Mouse (Mus musculus) forebrain, embryonic 16.5 days (tissue): ENCODE measurements around the gene Ripor2. TPM values are rescaled to one million over a fixed set of nuclear protein-coding genes. Genes with fewer than 3 reads are reported as not detected.

Experiments used
- ATAC-seq: fragments of 200-750 bp; cut with Nextera tagmentation; 2 replicates; pipeline ENCODE4 v1.8.0; 2017; ENCODE audit warnings: mild to moderate bottlenecking, moderate library complexity
- H3K27ac ChIP-seq: fragments of 300-500 bp; sonication (generic); 2 replicates; pipeline ENCODE4 v1.5.1; 2014; ENCODE audit warnings: low read length, control low read depth
- H3K27me3 ChIP-seq: fragments of 300-500 bp; sonication (generic); replicated peaks from 2 replicates; pipeline ENCODE4 v1.6.1; 2014; ENCODE audit warnings: low read length; ENCODE audit not compliant: control insufficient read depth, insufficient read depth
- H3K36me3 ChIP-seq: fragments of 300-500 bp; sonication (generic); 2 replicates; pipeline ENCODE4 v1.6.1; 2014; ENCODE audit not compliant: control insufficient read depth, insufficient read depth
- H3K4me1 ChIP-seq: fragments of 300-500 bp; sonication (generic); replicated peaks from 2 replicates; pipeline ENCODE4 v1.6.1; 2014; ENCODE audit warnings: low read length; ENCODE audit not compliant: control insufficient read depth, insufficient read depth
- H3K4me2 ChIP-seq: fragments of 300-500 bp; sonication (generic); 2 replicates; pipeline ENCODE4 v1.6.1; 2014; ENCODE audit warnings: mild to moderate bottlenecking, low read length, control low read depth
- H3K4me3 ChIP-seq: fragments of 300-500 bp; sonication (generic); replicated peaks from 2 replicates; pipeline ENCODE4 v1.5.1; 2014; ENCODE audit warnings: mild to moderate bottlenecking, low read length, control low read depth
- H3K9ac ChIP-seq: fragments of 300-500 bp; sonication (generic); replicated peaks from 2 replicates; pipeline ENCODE4 v1.6.1; 2014; ENCODE audit warnings: low read depth, low read length, control low read depth
- H3K9me3 ChIP-seq: fragments of 300-500 bp; sonication (generic); 2 replicates; pipeline ENCODE4 v1.6.1; 2016; ENCODE audit warnings: low read length; ENCODE audit not compliant: control insufficient read depth
- WGBS: fragments of 180-500 bp; shearing (Covaris S2); extraction: QIAGEN DNeasy Blood & Tissue Kit; methylation state at CpG from one replicate; pipeline ENCODE4 v1.1.7; 2014; 5-methylcytosine and 5-hydroxymethylcytosine counted together
- polyA plus RNA-seq: library from polyadenylated mRNA; unstranded; fragments of >200 nt; fragmentation: Nextera tagmentation; extraction: Ambion mirVana; gene quantifications from 2 replicates; pipeline ENCODE4 v1.2.1, GENCODE M21; 2015

Gene Ripor2
- polyA plus RNA-seq, 1 experiment from 2014 or later, result 33.8 TPM

DNA sequence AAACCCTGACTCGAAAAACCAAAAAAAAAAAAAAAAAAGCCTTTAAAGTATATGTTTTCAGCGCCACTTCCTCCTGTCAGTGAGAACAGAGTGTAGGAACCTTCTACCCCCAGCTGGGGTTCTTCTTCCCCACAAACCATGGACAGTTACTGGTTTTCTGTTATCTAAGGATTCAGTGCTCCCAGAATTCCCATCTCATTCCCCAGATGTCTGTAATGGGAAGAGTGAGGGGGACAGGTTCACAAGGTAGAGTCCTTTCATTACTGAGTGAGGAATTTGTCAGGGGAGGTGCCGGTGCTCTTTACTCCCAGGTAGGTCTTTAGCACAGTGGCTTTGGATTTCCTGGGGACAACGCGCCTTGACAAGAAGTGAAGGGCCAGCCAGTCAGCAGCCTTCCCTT, 20.6 kb upstream of the Ripor2 start:
- Histone ChIP-seq H3K4me3 (no peak overlapping the region), H3K27me3 (no peaks in the 10 kb centered on the region), H3K9me3 (no peaks in the 10 kb centered on the region), H3K36me3 (no peaks in the 10 kb centered on the region), H3K9ac (no peak overlapping the region), H3K4me2 (no peak overlapping the region), H3K4me1 (no peaks in the 10 kb centered on the region; the same call in 1 of the 2 replicates), H3K27ac (no peak overlapping the region)
- ATAC-seq, result no peak
- WGBS, result 95% methylated on average over 5 of the region's 5 CpGs

DNA sequence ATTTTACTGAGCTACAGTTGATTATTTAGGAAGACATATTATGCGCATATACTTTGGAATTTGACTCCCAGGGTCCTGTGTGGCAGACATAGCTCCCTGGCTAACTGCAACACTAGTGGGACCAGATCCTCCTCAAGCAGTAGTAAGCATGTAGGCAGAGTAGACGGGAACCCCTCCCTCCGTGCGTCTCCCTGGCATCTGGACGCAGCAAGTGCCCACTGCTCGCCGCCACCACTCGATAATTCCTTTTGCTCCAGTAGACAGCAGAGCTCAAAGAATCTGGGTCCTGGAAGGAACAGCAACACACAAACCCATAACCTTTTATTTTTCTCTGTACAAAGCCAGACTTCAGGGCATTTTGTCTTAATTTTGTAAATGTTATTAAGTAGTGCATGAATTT, 17.3 kb upstream of the Ripor2 start:
- H3K36me3 ChIP-seq, result no peaks in the 10 kb centered on the region
- no peak; the same call in 1 of the 2 replicates for ATAC-seq
- no peaks in the 10 kb centered on the region; the same call in 1 of the 2 replicates for H3K4me1 ChIP-seq
- no peak overlapping the region for H3K4me3 ChIP-seq
- no peak overlapping the region for H3K4me2 ChIP-seq
- H3K9ac ChIP-seq, result no peak overlapping the region
- no peak overlapping the region for H3K27ac ChIP-seq
- H3K9me3 ChIP-seq, result no peaks in the 10 kb centered on the region
- H3K27me3 ChIP-seq, result no peaks in the 10 kb centered on the region
- WGBS, result 38% methylated on average over 8 of the region's 8 CpGs

GRCm38 (mm10) chr13:24565230-24565949, 16.6 kb upstream of the Ripor2 start:
- no peaks in the 10 kb centered on the region for H3K36me3 ChIP-seq
- H3K4me1 ChIP-seq, result no peaks in the 10 kb centered on the region; the same call in 1 of the 2 replicates
- no peaks in the 10 kb centered on the region for H3K9me3 ChIP-seq
- 42% methylated on average over 8 of the region's 8 CpGs for WGBS
- no peak overlapping the region for H3K4me3 ChIP-seq
- ATAC-seq, result peak; percentile 67
- no peaks in the 10 kb centered on the region for H3K27me3 ChIP-seq
- H3K4me2 ChIP-seq, result no peak overlapping the region
- H3K27ac ChIP-seq, result peak overlapping the region; percentile 46; the same call in 1 of the 2 replicates
- H3K9ac ChIP-seq, result no peak overlapping the region

DNA sequence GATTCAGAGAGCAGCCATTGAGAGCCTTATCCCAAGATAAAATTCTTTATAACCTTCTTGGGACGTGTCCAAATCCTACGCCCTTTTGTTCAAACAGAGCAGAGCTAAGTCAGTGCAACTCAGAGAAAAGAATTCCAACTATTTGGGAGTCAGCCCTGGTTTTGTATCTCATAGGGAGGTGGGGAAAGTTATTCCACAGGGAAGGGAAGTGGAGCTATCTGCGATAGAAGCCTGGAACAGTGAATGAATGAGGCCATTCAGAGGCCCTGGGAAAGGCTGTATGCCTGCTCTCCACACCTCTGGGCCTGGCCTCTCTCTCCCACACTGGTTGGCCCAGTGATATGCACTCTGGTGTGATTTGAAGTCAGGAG, 16.1 kb upstream of the Ripor2 start:
- no peak overlapping the region for H3K9ac ChIP-seq
- H3K4me2 ChIP-seq, result no peak overlapping the region
- no peaks in the 10 kb centered on the region; the same call in 1 of the 2 replicates for H3K4me1 ChIP-seq
- peak; percentile 37; the same call in 1 of the 2 replicates for ATAC-seq
- WGBS, result 10% methylated on average over 3 of the region's 3 CpGs
- H3K27ac ChIP-seq, result no peak overlapping the region; the same call in 1 of the 2 replicates
- no peaks in the 10 kb centered on the region for H3K9me3 ChIP-seq
- no peaks in the 10 kb centered on the region for H3K27me3 ChIP-seq
- no peak overlapping the region for H3K4me3 ChIP-seq
- H3K36me3 ChIP-seq, result no peaks in the 10 kb centered on the region

DNA sequence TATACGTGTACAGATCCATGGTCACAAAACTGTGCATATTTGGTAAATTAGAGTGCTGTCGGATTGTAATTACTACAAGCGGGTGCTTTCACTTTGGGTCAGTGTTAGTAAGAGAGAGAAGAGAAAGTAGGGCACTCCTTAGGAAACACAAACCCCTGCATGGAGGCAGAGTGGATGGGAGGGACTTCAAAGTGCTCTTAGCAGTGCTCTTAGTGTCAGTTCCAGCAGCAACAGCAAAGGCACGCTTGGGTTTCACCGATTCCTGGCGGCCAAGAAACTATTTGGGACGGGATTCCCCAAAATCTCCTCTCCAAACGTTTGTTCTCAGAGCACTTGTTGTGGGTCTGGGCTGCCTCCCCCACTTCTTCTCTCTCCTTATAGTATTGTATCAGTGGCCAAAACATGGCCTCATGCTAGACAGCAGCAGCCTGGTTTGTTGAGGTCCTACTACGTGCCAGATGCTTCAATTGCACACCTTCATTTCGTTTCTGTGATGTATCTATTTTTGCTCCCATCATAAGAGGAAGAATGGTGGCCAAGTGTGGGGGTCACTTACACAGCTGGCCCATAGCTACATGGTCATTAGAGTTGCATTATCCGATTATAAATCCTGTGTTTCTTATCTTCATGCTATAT, 14.7 kb upstream of the Ripor2 start:
- H3K27me3 ChIP-seq, result no peaks in the 10 kb centered on the region
- H3K36me3 ChIP-seq, result no peaks in the 10 kb centered on the region
- no peaks in the 10 kb centered on the region for H3K9me3 ChIP-seq
- no peak overlapping the region for H3K4me3 ChIP-seq
- no peak overlapping the region for H3K4me2 ChIP-seq
- ATAC-seq, result no peak
- no peak overlapping the region for H3K9ac ChIP-seq
- WGBS, result 86% methylated on average over 11 of the region's 11 CpGs
- H3K4me1 ChIP-seq, result no peaks in the 10 kb centered on the region; the same call in 1 of the 2 replicates
- no peak overlapping the region for H3K27ac ChIP-seq

- WGBS, result 86% methylated on average over 4 of the region's 4 CpGs
- H3K4me1 ChIP-seq, result no peaks in the 10 kb centered on the region; the same call in 1 of the 2 replicates
Measured at GRCm38 (mm10) chr13:24569066-24569465, 12.9 kb upstream of the Ripor2 start.

DNA sequence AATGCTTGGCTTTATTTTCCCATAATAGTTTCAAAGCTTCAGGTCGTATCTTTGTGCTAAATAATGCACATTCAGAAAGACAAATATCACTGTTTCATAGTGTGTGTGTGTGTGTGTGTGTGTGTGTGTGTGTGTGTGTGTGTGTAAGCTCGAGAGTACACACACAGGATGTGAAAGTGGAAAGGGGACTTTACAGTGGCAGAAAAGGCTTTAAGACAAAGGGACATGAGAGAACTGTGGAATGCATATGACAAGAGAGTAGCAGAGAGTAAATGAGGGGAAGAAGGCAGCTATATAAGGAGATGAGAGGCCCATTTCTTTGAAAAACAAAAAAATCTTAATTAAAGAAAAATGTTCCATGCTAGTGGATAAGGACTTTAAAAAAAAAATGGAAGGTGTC, 11.3 kb upstream of the Ripor2 start:
- WGBS, result 46% methylated on average over 2 of the region's 2 CpGs
- Histone ChIP-seq H3K36me3 (no peaks in the 10 kb centered on the region), H3K4me2 (no peak overlapping the region), H3K9ac (no peak overlapping the region), H3K27me3 (no peaks in the 10 kb centered on the region), H3K4me3 (no peak overlapping the region), H3K27ac (no peak overlapping the region), H3K9me3 (no peaks in the 10 kb centered on the region), H3K4me1 (no peaks in the 10 kb centered on the region; the same call in 1 of the 2 replicates)
- ATAC-seq, result no peak

More at GRCm38 (mm10) chr13:24569066-24569465, 12.9 kb upstream of the Ripor2 start:
- Histone ChIP-seq H3K27ac (no peak overlapping the region), H3K4me2 (no peak overlapping the region), H3K9ac (no peak overlapping the region), H3K4me3 (no peak overlapping the region), H3K9me3 (no peaks in the 10 kb centered on the region), H3K36me3 (no peaks in the 10 kb centered on the region), H3K27me3 (no peaks in the 10 kb centered on the region)
- no peak for ATAC-seq

GRCm38 (mm10) chr13:24571906-24572305, 10.1 kb upstream of the Ripor2 start:
- H3K27ac ChIP-seq, result no peak overlapping the region
- no peak for ATAC-seq
- no peaks in the 10 kb centered on the region for H3K27me3 ChIP-seq
- no peak overlapping the region for H3K4me2 ChIP-seq
- no peaks in the 10 kb centered on the region for H3K9me3 ChIP-seq
- 70% methylated on average over 6 of the region's 6 CpGs for WGBS
- no peak overlapping the region for H3K9ac ChIP-seq
- peaks cover 10% of the 10 kb centered on the region for H3K4me1 ChIP-seq
- no peak overlapping the region for H3K4me3 ChIP-seq
- no peaks in the 10 kb centered on the region for H3K36me3 ChIP-seq

DNA sequence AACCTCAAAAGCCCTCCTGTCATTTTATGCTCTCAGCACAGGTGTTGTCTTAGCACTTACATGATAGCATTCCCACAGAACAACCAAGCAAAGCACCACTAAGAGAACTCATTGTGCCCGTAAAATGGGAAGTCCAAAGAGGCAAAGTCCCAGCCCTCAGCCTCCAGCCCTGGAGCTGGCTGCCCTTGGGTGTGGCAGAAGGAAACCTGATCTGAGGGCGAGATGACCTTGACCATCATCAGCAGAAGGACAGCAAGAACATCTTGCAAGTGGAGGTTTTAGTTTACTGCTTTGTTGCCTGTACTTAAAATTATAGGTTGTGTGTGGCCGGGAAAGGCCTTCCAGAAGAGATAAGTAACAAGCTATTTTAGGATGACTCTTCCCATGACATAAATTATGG, 6.9 kb upstream of the Ripor2 start:
- Histone ChIP-seq H3K4me3 (no peak overlapping the region), H3K9ac (no peak overlapping the region), H3K4me1 (peaks cover 10% of the 10 kb centered on the region), H3K4me2 (no peak overlapping the region), H3K27me3 (no peaks in the 10 kb centered on the region), H3K27ac (no peak overlapping the region), H3K36me3 (no peaks in the 10 kb centered on the region), H3K9me3 (no peaks in the 10 kb centered on the region)
- 89% methylated on average over 3 of the region's 3 CpGs for WGBS
- ATAC-seq, result no peak
